Mouse (Mus musculus): ENCODE measurements around the gene Cdk5. TPM values are rescaled to one million over a fixed set of nuclear protein-coding genes. Genes with fewer than 3 reads are reported as not detected.

Gene Cdk5
- polyA plus RNA-seq, 2 experiments, result 8.2 to 10.3 TPM

- WGBS (ENCODE audit: insufficient replicate concordance), result 73% methylated on average over 4 of the region's 4 CpGs
- Histone ChIP-seq H3K4me1 (replicated peaks; ENCODE audit: control insufficient read depth in 2 of 2, insufficient read depth in 2 of 2, low read length in 1 of 2) (peaks cover 3 to 11% of the 10 kb centered on the region in 2 experiments), H3K36me3 (replicated peaks; ENCODE audit: control insufficient read depth, insufficient read depth, low read depth) (no peaks in the 10 kb centered on the region), H3K4me2 (ENCODE audit: low read depth) (no peak overlapping the region), H3K9ac (replicated peaks) (no peak overlapping the region), H3K9me3 (ENCODE audit: control insufficient read depth, low read length) (no peaks in the 10 kb centered on the region), H3K27ac (no peak overlapping the region), H3K27me3 (ENCODE audit: control insufficient read depth, insufficient read depth, low read length) (no peaks in the 10 kb centered on the region), H3K4me3 (ENCODE audit: insufficient read depth in 1 of 2, low read depth in 2 of 2, low read length in 2 of 2) (no peak overlapping the region)
- DNase-seq (ENCODE audit: low read depth in 3 of 3, low spot score in 3 of 3), result no peak
- TF ChIP-seq EP300 (IDR thresholded peaks at IDR 0.05; ENCODE audit: low read depth) (no peak), CTCF (IDR thresholded peaks at IDR 0.05; ENCODE audit: low read depth) (no peak)
- no peak for ATAC-seq (ENCODE audit: insufficient read depth)
Measured at GRCm38 (mm10) chr5:24379501-24379900, 43.8 kb downstream of the Cdk5 start.

DNA sequence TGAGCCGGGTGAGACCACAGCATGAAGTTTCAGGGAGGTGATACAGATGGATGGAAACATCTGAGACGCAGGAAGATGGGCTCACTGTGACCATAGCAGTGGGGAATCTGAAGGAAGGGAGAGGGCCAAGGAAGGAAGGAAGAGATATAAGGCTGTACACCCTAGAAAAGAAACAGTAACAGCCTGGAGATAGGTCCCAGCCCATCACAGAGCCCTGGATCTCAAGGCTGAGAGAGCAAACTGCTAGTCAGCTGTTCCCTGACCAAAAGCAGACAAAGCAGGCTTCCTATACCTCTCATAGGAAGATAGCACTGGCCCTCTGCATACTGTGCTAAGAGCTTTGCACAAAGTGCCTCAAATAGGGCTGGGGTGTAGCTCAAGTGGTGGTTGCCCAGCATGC is 44.6 kb downstream of the Cdk5 start:
- Histone ChIP-seq H3K36me3 (replicated peaks; ENCODE audit: control insufficient read depth, insufficient read depth, low read depth) (no peaks in the 10 kb centered on the region), H3K4me2 (ENCODE audit: low read depth) (no peak overlapping the region), H3K9ac (replicated peaks) (no peak overlapping the region), H3K27me3 (ENCODE audit: control insufficient read depth, insufficient read depth, low read length) (no peaks in the 10 kb centered on the region), H3K9me3 (ENCODE audit: control insufficient read depth, low read length) (no peaks in the 10 kb centered on the region), H3K4me1 (replicated peaks; ENCODE audit: control insufficient read depth in 2 of 2, insufficient read depth in 2 of 2, low read length in 1 of 2) (peaks cover 3 to 6% of the 10 kb centered on the region in 2 experiments), H3K4me3 (ENCODE audit: insufficient read depth in 1 of 2, low read depth in 2 of 2, low read length in 2 of 2) (no peak overlapping the region), H3K27ac (no peak overlapping the region)
- ATAC-seq (ENCODE audit: insufficient read depth), result no peak
- no peak for TF ChIP-seq CTCF (IDR thresholded peaks at IDR 0.05; ENCODE audit: low read depth)
- WGBS (ENCODE audit: insufficient replicate concordance), result 54% methylated on average over 2 of the region's 2 CpGs
- no peak for DNase-seq (ENCODE audit: low read depth in 3 of 3, low spot score in 3 of 3)

- Histone ChIP-seq H3K27ac (no peak overlapping the region), H3K4me2 (ENCODE audit: low read depth) (no peak overlapping the region), H3K4me1 (replicated peaks; ENCODE audit: control insufficient read depth in 2 of 2, insufficient read depth in 2 of 2, low read length in 1 of 2) (no peaks in the 10 kb centered on the region), H3K9ac (replicated peaks) (no peak overlapping the region), H3K9me3 (ENCODE audit: control insufficient read depth, low read length) (no peaks in the 10 kb centered on the region), H3K4me3 (ENCODE audit: insufficient read depth in 1 of 2, low read depth in 2 of 2, low read length in 2 of 2) (no peak overlapping the region), H3K27me3 (ENCODE audit: control insufficient read depth, insufficient read depth, low read length) (no peaks in the 10 kb centered on the region), H3K36me3 (replicated peaks; ENCODE audit: control insufficient read depth, insufficient read depth, low read depth) (no peaks in the 10 kb centered on the region)
- TF ChIP-seq CTCF (IDR thresholded peaks at IDR 0.05; ENCODE audit: low read depth), result no peak
- no peak for TF ChIP-seq EP300 (IDR thresholded peaks at IDR 0.05; ENCODE audit: low read depth)
- ATAC-seq (ENCODE audit: insufficient read depth), result no peak
- 60% methylated on average over 7 of the region's 7 CpGs for WGBS (ENCODE audit: insufficient replicate concordance)
- no peak for DNase-seq (ENCODE audit: low read depth in 3 of 3, low spot score in 3 of 3)
Measured at GRCm38 (mm10) chr5:24374666-24375328, 48.5 kb downstream of the Cdk5 start.

DNA sequence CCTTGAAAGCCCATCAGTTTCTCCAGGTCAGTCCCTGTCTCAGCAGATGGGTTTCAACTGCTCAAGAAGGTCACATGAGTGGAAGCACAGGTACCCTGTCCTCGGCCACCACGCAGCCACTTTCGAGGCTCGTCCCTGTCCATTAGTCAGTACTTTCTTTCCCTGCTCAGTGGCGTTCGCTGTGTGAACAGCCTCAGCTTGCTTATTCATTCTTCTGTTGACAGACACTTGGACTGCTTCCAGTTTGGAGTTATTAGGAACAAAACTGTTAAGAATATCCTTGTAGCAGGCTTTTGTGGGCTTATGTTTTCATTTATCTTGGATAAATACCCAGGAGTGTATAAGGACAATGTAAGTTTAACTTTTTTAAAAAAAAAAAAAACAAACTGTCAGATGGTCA is 49.1 kb downstream of the Cdk5 start:
- Histone ChIP-seq H3K4me3 (ENCODE audit: insufficient read depth in 1 of 2, low read depth in 2 of 2, low read length in 2 of 2) (no peak overlapping the region), H3K9me3 (ENCODE audit: control insufficient read depth, low read length) (no peaks in the 10 kb centered on the region), H3K4me2 (ENCODE audit: low read depth) (no peak overlapping the region), H3K27ac (no peak overlapping the region), H3K36me3 (replicated peaks; ENCODE audit: control insufficient read depth, insufficient read depth, low read depth) (no peaks in the 10 kb centered on the region), H3K27me3 (ENCODE audit: control insufficient read depth, insufficient read depth, low read length) (no peaks in the 10 kb centered on the region), H3K4me1 (replicated peaks; ENCODE audit: control insufficient read depth in 2 of 2, insufficient read depth in 2 of 2, low read length in 1 of 2) (no peaks in the 10 kb centered on the region), H3K9ac (replicated peaks) (no peak overlapping the region)
- DNase-seq (ENCODE audit: low read depth in 3 of 3, low spot score in 3 of 3) (no peak), ATAC-seq (ENCODE audit: insufficient read depth) (no peak)
- TF ChIP-seq EP300 (IDR thresholded peaks at IDR 0.05; ENCODE audit: low read depth), result no peak
- TF ChIP-seq CTCF (IDR thresholded peaks at IDR 0.05; ENCODE audit: low read depth), result no peak
- 74% methylated on average over 6 of the region's 6 CpGs for WGBS (ENCODE audit: insufficient replicate concordance)

- Histone ChIP-seq H3K4me3 (ENCODE audit: insufficient read depth in 1 of 2, low read depth in 2 of 2, low read length in 2 of 2) (no peak overlapping the region), H3K36me3 (replicated peaks; ENCODE audit: control insufficient read depth, insufficient read depth, low read depth) (no peaks in the 10 kb centered on the region), H3K9ac (replicated peaks) (no peak overlapping the region), H3K27ac (no peak overlapping the region), H3K4me2 (ENCODE audit: low read depth) (no peak overlapping the region), H3K4me1 (replicated peaks; ENCODE audit: control insufficient read depth in 2 of 2, insufficient read depth in 2 of 2, low read length in 1 of 2) (no peaks in the 10 kb centered on the region), H3K27me3 (ENCODE audit: control insufficient read depth, insufficient read depth, low read length) (no peaks in the 10 kb centered on the region), H3K9me3 (ENCODE audit: control insufficient read depth, low read length) (no peaks in the 10 kb centered on the region)
- DNase-seq (ENCODE audit: low read depth in 3 of 3, low spot score in 3 of 3) (no peak), ATAC-seq (ENCODE audit: insufficient read depth) (no peak)
- TF ChIP-seq CTCF (IDR thresholded peaks at IDR 0.05; ENCODE audit: low read depth) (no peak), EP300 (IDR thresholded peaks at IDR 0.05; ENCODE audit: low read depth) (no peak)
- 70% methylated on average over 5 of the region's 5 CpGs for WGBS (ENCODE audit: insufficient replicate concordance)
Measured at GRCm38 (mm10) chr5:24373807-24374206, 49.5 kb downstream of the Cdk5 start.
